Mouse (Mus musculus): ENCODE measurements around the gene Scnn1b. TPM values are rescaled to one million over a fixed set of nuclear protein-coding genes. Genes with fewer than 3 reads are reported as not detected.
A peak's percentile ranks its signal among the peaks of the same experiment; 100 is the strongest.

Scnn1b gene
- polyA plus RNA-seq, 1 experiment from 2014 or later: not detected

GRCm38 (mm10) chr7:121896689-121897088 is 31.9 kb downstream of the Scnn1b start:
- Histone ChIP-seq H3K9me3 (ENCODE audit: control insufficient read depth, low read length) (no peaks in the 10 kb centered on the region), H3K4me1 (ENCODE audit: control insufficient read depth, insufficient read depth, low read length) (no peaks in the 10 kb centered on the region), H3K9ac (ENCODE audit: low read length) (no peak overlapping the region), H3K27me3 (ENCODE audit: control insufficient read depth, insufficient read depth, low read length) (no peaks in the 10 kb centered on the region), H3K36me3 (ENCODE audit: control insufficient read depth, insufficient read depth, low read length) (no peaks in the 10 kb centered on the region), H3K4me3 (ENCODE audit: low read depth, low read length) (no peak overlapping the region), H3K4me2 (ENCODE audit: low read depth, severe bottlenecking) (no peak overlapping the region), H3K27ac (replicated peaks; ENCODE audit: low read depth, low read length) (no peak overlapping the region)
- 56% methylated on average over 6 of the region's 6 CpGs for WGBS
- no peak for ATAC-seq (ENCODE audit: insufficient number of reproducible peaks, low FRiP score, low TSS enrichment, low read depth)
- DNase-seq (ENCODE audit: low spot score): no peak

GRCm38 (mm10) chr7:121899311-121899710 is 34.5 kb downstream of the Scnn1b start:
- peak; percentile 78 for DNase-seq (ENCODE audit: low spot score)

GRCm38 (mm10) chr7:121899940-121900339 is 35.1 kb downstream of the Scnn1b start:
- Histone ChIP-seq H3K4me3 (ENCODE audit: low read depth, low read length) (no peak overlapping the region), H3K4me2 (ENCODE audit: low read depth, severe bottlenecking) (no peak overlapping the region), H3K27me3 (ENCODE audit: control insufficient read depth, insufficient read depth, low read length) (no peaks in the 10 kb centered on the region), H3K9me3 (ENCODE audit: control insufficient read depth, low read length) (no peaks in the 10 kb centered on the region), H3K27ac (replicated peaks; ENCODE audit: low read depth, low read length) (no peak overlapping the region), H3K36me3 (ENCODE audit: control insufficient read depth, insufficient read depth, low read length) (no peaks in the 10 kb centered on the region), H3K4me1 (ENCODE audit: control insufficient read depth, insufficient read depth, low read length) (no peaks in the 10 kb centered on the region), H3K9ac (ENCODE audit: low read length) (no peak overlapping the region)
- ATAC-seq (ENCODE audit: insufficient number of reproducible peaks, low FRiP score, low TSS enrichment, low read depth) (no peak), DNase-seq (ENCODE audit: low spot score) (peak; percentile 30)
- WGBS: 18% methylated on average over 7 of the region's 7 CpGs

More at GRCm38 (mm10) chr7:121899311-121899710, 34.5 kb downstream of the Scnn1b start:
- Histone ChIP-seq H3K4me3 (ENCODE audit: low read depth, low read length) (no peak overlapping the region), H3K27me3 (ENCODE audit: control insufficient read depth, insufficient read depth, low read length) (no peaks in the 10 kb centered on the region), H3K4me1 (ENCODE audit: control insufficient read depth, insufficient read depth, low read length) (no peaks in the 10 kb centered on the region), H3K4me2 (ENCODE audit: low read depth, severe bottlenecking) (no peak overlapping the region), H3K9ac (ENCODE audit: low read length) (no peak overlapping the region), H3K9me3 (ENCODE audit: control insufficient read depth, low read length) (no peaks in the 10 kb centered on the region), H3K27ac (replicated peaks; ENCODE audit: low read depth, low read length) (no peak overlapping the region), H3K36me3 (ENCODE audit: control insufficient read depth, insufficient read depth, low read length) (no peaks in the 10 kb centered on the region)
- no peak for ATAC-seq (ENCODE audit: insufficient number of reproducible peaks, low FRiP score, low TSS enrichment, low read depth)
- 8% methylated on average over 14 of the region's 14 CpGs for WGBS

- Histone ChIP-seq H3K27me3 (ENCODE audit: control insufficient read depth, insufficient read depth, low read length) (no peaks in the 10 kb centered on the region), H3K9ac (ENCODE audit: low read length) (no peak overlapping the region), H3K27ac (replicated peaks; ENCODE audit: low read depth, low read length) (no peak overlapping the region), H3K36me3 (ENCODE audit: control insufficient read depth, insufficient read depth, low read length) (no peaks in the 10 kb centered on the region), H3K4me3 (ENCODE audit: low read depth, low read length) (no peak overlapping the region), H3K4me1 (ENCODE audit: control insufficient read depth, insufficient read depth, low read length) (no peaks in the 10 kb centered on the region), H3K9me3 (ENCODE audit: control insufficient read depth, low read length) (no peaks in the 10 kb centered on the region), H3K4me2 (ENCODE audit: low read depth, severe bottlenecking) (no peak overlapping the region)
- no peak for DNase-seq (ENCODE audit: low spot score)
- no peak for ATAC-seq (ENCODE audit: insufficient number of reproducible peaks, low FRiP score, low TSS enrichment, low read depth)
- WGBS: 67% methylated on average over 8 of the region's 8 CpGs
These were observed 38.0 kb downstream of the Scnn1b start for GRCm38 (mm10) chr7:121902757-121903411.

GRCm38 (mm10) chr7:121906879-121907278 is 42.0 kb downstream of the Scnn1b start:
- DNase-seq (ENCODE audit: low spot score): no peak
- Histone ChIP-seq H3K27me3 (ENCODE audit: control insufficient read depth, insufficient read depth, low read length) (no peaks in the 10 kb centered on the region), H3K9me3 (ENCODE audit: control insufficient read depth, low read length) (no peaks in the 10 kb centered on the region), H3K4me3 (ENCODE audit: low read depth, low read length) (no peak overlapping the region), H3K4me2 (ENCODE audit: low read depth, severe bottlenecking) (no peak overlapping the region), H3K36me3 (ENCODE audit: control insufficient read depth, insufficient read depth, low read length) (no peaks in the 10 kb centered on the region), H3K4me1 (ENCODE audit: control insufficient read depth, insufficient read depth, low read length) (no peaks in the 10 kb centered on the region), H3K27ac (replicated peaks; ENCODE audit: low read depth, low read length) (no peak overlapping the region), H3K9ac (ENCODE audit: low read length) (no peak overlapping the region)
- WGBS: 82% methylated on average over 4 of the region's 4 CpGs
- ATAC-seq (ENCODE audit: insufficient number of reproducible peaks, low FRiP score, low TSS enrichment, low read depth): no peak

- Histone ChIP-seq H3K9ac (ENCODE audit: low read length) (no peak overlapping the region), H3K36me3 (ENCODE audit: control insufficient read depth, insufficient read depth, low read length) (no peaks in the 10 kb centered on the region), H3K27me3 (ENCODE audit: control insufficient read depth, insufficient read depth, low read length) (no peaks in the 10 kb centered on the region), H3K4me3 (ENCODE audit: low read depth, low read length) (no peak overlapping the region), H3K9me3 (ENCODE audit: control insufficient read depth, low read length) (no peaks in the 10 kb centered on the region), H3K27ac (replicated peaks; ENCODE audit: low read depth, low read length) (no peak overlapping the region), H3K4me1 (ENCODE audit: control insufficient read depth, insufficient read depth, low read length) (no peaks in the 10 kb centered on the region), H3K4me2 (ENCODE audit: low read depth, severe bottlenecking) (no peak overlapping the region)
- ATAC-seq (ENCODE audit: insufficient number of reproducible peaks, low FRiP score, low TSS enrichment, low read depth) (no peak), DNase-seq (ENCODE audit: low spot score) (no peak)
- WGBS: 78% methylated on average over 8 of the region's 8 CpGs
These were observed 47.4 kb downstream of the Scnn1b start for GRCm38 (mm10) chr7:121912250-121912649.

GRCm38 (mm10) chr7:121913944-121914343 is 49.1 kb downstream of the Scnn1b start:
- no peak overlapping the region for H3K4me3 ChIP-seq (ENCODE audit: low read depth, low read length)
- no peak for ATAC-seq (ENCODE audit: insufficient number of reproducible peaks, low FRiP score, low TSS enrichment, low read depth)
- WGBS: 80% methylated on average over 6 of the region's 6 CpGs

GRCm38 (mm10) chr7:121924361-121924760 is 59.5 kb downstream of the Scnn1b start:
- Histone ChIP-seq H3K9me3 (ENCODE audit: control insufficient read depth, low read length) (no peaks in the 10 kb centered on the region), H3K27ac (replicated peaks; ENCODE audit: low read depth, low read length) (no peak overlapping the region), H3K4me1 (ENCODE audit: control insufficient read depth, insufficient read depth, low read length) (no peaks in the 10 kb centered on the region), H3K36me3 (ENCODE audit: control insufficient read depth, insufficient read depth, low read length) (no peaks in the 10 kb centered on the region), H3K4me3 (ENCODE audit: low read depth, low read length) (no peak overlapping the region), H3K4me2 (ENCODE audit: low read depth, severe bottlenecking) (no peak overlapping the region), H3K27me3 (ENCODE audit: control insufficient read depth, insufficient read depth, low read length) (no peaks in the 10 kb centered on the region), H3K9ac (ENCODE audit: low read length) (no peak overlapping the region)
- DNase-seq (ENCODE audit: low spot score) (no peak), ATAC-seq (ENCODE audit: insufficient number of reproducible peaks, low FRiP score, low TSS enrichment, low read depth) (no peak)
- 95% methylated on average over 7 of the region's 7 CpGs for WGBS

More at GRCm38 (mm10) chr7:121913944-121914343, 49.1 kb downstream of the Scnn1b start:
- Histone ChIP-seq H3K27me3 (ENCODE audit: control insufficient read depth, insufficient read depth, low read length) (no peaks in the 10 kb centered on the region), H3K27ac (replicated peaks; ENCODE audit: low read depth, low read length) (no peak overlapping the region), H3K9me3 (ENCODE audit: control insufficient read depth, low read length) (no peaks in the 10 kb centered on the region), H3K36me3 (ENCODE audit: control insufficient read depth, insufficient read depth, low read length) (no peaks in the 10 kb centered on the region), H3K9ac (ENCODE audit: low read length) (no peak overlapping the region), H3K4me1 (ENCODE audit: control insufficient read depth, insufficient read depth, low read length) (no peaks in the 10 kb centered on the region), H3K4me2 (ENCODE audit: low read depth, severe bottlenecking) (no peak overlapping the region)
- no peak for DNase-seq (ENCODE audit: low spot score)

- Histone ChIP-seq H3K9me3 (ENCODE audit: control insufficient read depth, low read length) (no peaks in the 10 kb centered on the region), H3K27ac (replicated peaks; ENCODE audit: low read depth, low read length) (no peak overlapping the region), H3K4me2 (ENCODE audit: low read depth, severe bottlenecking) (no peak overlapping the region), H3K4me3 (ENCODE audit: low read depth, low read length) (no peak overlapping the region), H3K4me1 (ENCODE audit: control insufficient read depth, insufficient read depth, low read length) (no peaks in the 10 kb centered on the region), H3K9ac (ENCODE audit: low read length) (no peak overlapping the region), H3K36me3 (ENCODE audit: control insufficient read depth, insufficient read depth, low read length) (no peaks in the 10 kb centered on the region; the same call in 1 of the 2 replicates), H3K27me3 (ENCODE audit: control insufficient read depth, insufficient read depth, low read length) (no peaks in the 10 kb centered on the region)
- ATAC-seq (ENCODE audit: insufficient number of reproducible peaks, low FRiP score, low TSS enrichment, low read depth) (no peak), DNase-seq (ENCODE audit: low spot score) (no peak)
- 90% methylated on average over 2 of the region's 2 CpGs for WGBS
These were observed 63.0 kb downstream of the Scnn1b start for GRCm38 (mm10) chr7:121927882-121928281.
